Comparison of ENCODE assay signal across 14 mouse cellular contexts in genomic region chr1:23184728-23185127, GRCm38 (mm10).
DNase-seq lines count a peak whose midpoint lies in the region; ATAC-seq and TF ChIP-seq lines count a peak whose summit lies in the region.
"Had no signal": no experiment of that assay in that cellular context is flagged by ENCODE, and none has a peak within 500 bp of the region (broad histone marks: within the 10 kb centered on the region; RNA-seq: fewer than 3 reads in every experiment).

No protein-coding gene starts in this region.

- no peak for ATAC-seq in liver, embryonic 11.5 days (replicated peaks; ENCODE audit: low FRiP score)
- no peak for ATAC-seq in heart, embryonic 13.5 days (ENCODE audit: extremely low read depth, insufficient number of reproducible peaks, low FRiP score, low TSS enrichment)
- peak; percentile 64 for ATAC-seq in megakaryocyte progenitor cell, adult 5-6 weeks (replicated peaks; ENCODE audit: poor library complexity)
- no peak for ATAC-seq in hindbrain, embryonic 11.5 days (ENCODE audit: low FRiP score)

- no peaks in the 10 kb centered on the region for H3K36me3 ChIP-seq in liver, adult 2 months (ENCODE audit: control insufficient read depth, insufficient read depth, low read length)
- H3K36me3 ChIP-seq in liver, embryonic 11.5 days (ENCODE audit: control insufficient read depth, insufficient read depth, low read length): no peaks in the 10 kb centered on the region
- no peaks in the 10 kb centered on the region for H3K36me3 ChIP-seq in heart, embryonic 13.5 days
- H3K36me3 ChIP-seq in hindbrain, embryonic 11.5 days (ENCODE audit: control insufficient read depth, insufficient read depth, low read length): no peaks in the 10 kb centered on the region
- H3K36me3 ChIP-seq: hindbrain, embryonic 15.5 days; midbrain, embryonic 12.5 days; neural tube, embryonic 12.5 days had no signal

- H3K4me2 ChIP-seq in liver, embryonic 11.5 days: no peak overlapping the region
- H3K4me2 ChIP-seq in heart, embryonic 13.5 days: no peak overlapping the region
- H3K4me2 ChIP-seq in hindbrain, embryonic 11.5 days (replicated peaks; ENCODE audit: low read depth, low read length): no peak overlapping the region
- H3K4me2 ChIP-seq: hindbrain, embryonic 15.5 days; midbrain, embryonic 12.5 days; neural tube, embryonic 12.5 days had no signal

- H3K4me3 ChIP-seq in liver, adult 2 months (ENCODE audit: insufficient read depth, low read depth, low read length): no peak overlapping the region
- H3K4me3 ChIP-seq in liver, embryonic 11.5 days (ENCODE audit: low read depth, low read length): no peak overlapping the region
- no peak overlapping the region for H3K4me3 ChIP-seq in heart, embryonic 13.5 days
- no peak overlapping the region for H3K4me3 ChIP-seq in hindbrain, embryonic 11.5 days (ENCODE audit: low read depth, low read length)
- H3K4me3 ChIP-seq: hindbrain, embryonic 15.5 days; midbrain, embryonic 12.5 days; neural tube, embryonic 12.5 days had no signal

- H3K9me3 ChIP-seq in liver, embryonic 11.5 days (ENCODE audit: control insufficient read depth, low read length): no peaks in the 10 kb centered on the region
- H3K9me3 ChIP-seq in heart, embryonic 13.5 days: no peaks in the 10 kb centered on the region
- no peaks in the 10 kb centered on the region for H3K9me3 ChIP-seq in hindbrain, embryonic 11.5 days (ENCODE audit: control insufficient read depth, low read length)
- H3K9me3 ChIP-seq: hindbrain, embryonic 15.5 days; midbrain, embryonic 12.5 days; neural tube, embryonic 12.5 days had no signal

- no peaks in the 10 kb centered on the region for H3K27me3 ChIP-seq in liver, adult 2 months (ENCODE audit: control insufficient read depth, insufficient read depth, low read length)
- H3K27me3 ChIP-seq in liver, embryonic 11.5 days (replicated peaks; ENCODE audit: control insufficient read depth, insufficient read depth, low read length): no peaks in the 10 kb centered on the region
- H3K27me3 ChIP-seq in heart, embryonic 13.5 days (replicated peaks): no peaks in the 10 kb centered on the region
- H3K27me3 ChIP-seq in hindbrain, embryonic 11.5 days (ENCODE audit: control insufficient read depth, insufficient read depth, low read length): no peaks in the 10 kb centered on the region
- H3K27me3 ChIP-seq: CH12.LX; hindbrain, embryonic 15.5 days; midbrain, embryonic 12.5 days; neural tube, embryonic 12.5 days had no signal

- H3K27ac ChIP-seq in liver, adult 2 months (replicated peaks; ENCODE audit: insufficient read depth, low read depth, low read length): peak overlapping the region; percentile 58
- no peak overlapping the region for H3K27ac ChIP-seq in liver, embryonic 11.5 days (ENCODE audit: low read depth, low read length)
- H3K27ac ChIP-seq in heart, embryonic 13.5 days (replicated peaks): peak overlapping the region; percentile 10; the same call in 1 of the 2 replicates
- H3K27ac ChIP-seq in hindbrain, embryonic 11.5 days (ENCODE audit: low read depth, low read length): no peak overlapping the region
- H3K27ac ChIP-seq: hindbrain, embryonic 15.5 days; midbrain, embryonic 12.5 days; neural tube, embryonic 12.5 days had no signal

- H3K79me2 ChIP-seq in liver, adult 2 months (ENCODE audit: control insufficient read depth, insufficient read depth, low read length): no peaks in the 10 kb centered on the region

- WGBS in liver, adult 2 months: 55% methylated on average over 9 of the region's 9 CpGs
- WGBS in liver, embryonic 11.5 days: 56% methylated on average over 9 of the region's 9 CpGs
- WGBS in heart, embryonic 13.5 days: 57% methylated on average over 9 of the region's 9 CpGs
- WGBS in hindbrain, embryonic 11.5 days: 87% methylated on average over 9 of the region's 9 CpGs

- no peak for TF ChIP-seq CTCF in liver, adult 2 months (IDR thresholded peaks at IDR 0.05; ENCODE audit: low read depth, low read length)

- H3K4me1 ChIP-seq in liver, adult 2 months (ENCODE audit: control insufficient read depth, insufficient read depth, low read length): peaks cover 3% of the 10 kb centered on the region; the same call in 1 of the 2 replicates
- H3K4me1 ChIP-seq in liver, embryonic 11.5 days (replicated peaks; ENCODE audit: control insufficient read depth, insufficient read depth, low read length): no peaks in the 10 kb centered on the region
- H3K4me1 ChIP-seq in heart, embryonic 13.5 days: peaks cover 17% of the 10 kb centered on the region
- H3K4me1 ChIP-seq in hindbrain, embryonic 11.5 days (replicated peaks; ENCODE audit: control insufficient read depth, insufficient read depth, low read length): no peaks in the 10 kb centered on the region
- H3K4me1 ChIP-seq: hindbrain, embryonic 15.5 days; midbrain, embryonic 12.5 days; neural tube, embryonic 12.5 days had no signal

- no peak overlapping the region for H3K9ac ChIP-seq in liver, adult 2 months (ENCODE audit: low read depth, low read length)
- H3K9ac ChIP-seq in liver, embryonic 11.5 days (ENCODE audit: low read depth, low read length): no peak overlapping the region
- no peak overlapping the region for H3K9ac ChIP-seq in heart, embryonic 13.5 days
- no peak overlapping the region for H3K9ac ChIP-seq in hindbrain, embryonic 11.5 days (ENCODE audit: low read depth, low read length)
- H3K9ac ChIP-seq: hindbrain, embryonic 15.5 days; midbrain, embryonic 12.5 days; neural tube, embryonic 12.5 days had no signal

- TF ChIP-seq POLR2A in liver, adult 2 months (IDR thresholded peaks at IDR 0.05; ENCODE audit: extremely low read depth, insufficient read depth, low read length): no peak

- peak; percentile 35 for DNase-seq in liver, adult 2 months (ENCODE audit: extremely low read depth, low read depth, low spot score)
- DNase-seq in liver, embryonic 11.5 days (ENCODE audit: low spot score): no peak
- DNase-seq in kidney, postnatal 14 days: peak; percentile 40
- DNase-seq in thymus, adult 18-20 months: no peak
- no peak for DNase-seq in hindbrain, embryonic 11.5 days (ENCODE audit: low spot score)
- DNase-seq: cerebellum, postnatal 25 days; right cerebral cortex, adult 18-20 months; thymus, postnatal 14 days had no signal

Comparison
In these comparisons a context has a peak if more than half of its experiments do, and no peak if none do; other contexts are left out.
1. DNase-seq: peak in liver, adult 2 months (single experiment) and kidney, postnatal 14 days (single experiment); none in liver, embryonic 11.5 days (single experiment), thymus, adult 18-20 months (0 of 2) and hindbrain, embryonic 11.5 days (single experiment).
2. H3K27ac ChIP-seq: peak in liver, adult 2 months (single experiment) and heart, embryonic 13.5 days (single experiment); none in liver, embryonic 11.5 days (single experiment) and hindbrain, embryonic 11.5 days (single experiment).